Mouse (Mus musculus) right cerebral cortex, postnatal 14 days (tissue): Measurements from ENCODE around the gene Lima1.

Experiments used
- DNase-seq: peaks from one replicate; pipeline ENCODE4 v3.0.0; 2022

The Lima1 gene

GRCm38 (mm10) chr15:99731678-99732077 lies 143.6 kb downstream of the Lima1 start:
- DNase-seq: no peak

DNA sequence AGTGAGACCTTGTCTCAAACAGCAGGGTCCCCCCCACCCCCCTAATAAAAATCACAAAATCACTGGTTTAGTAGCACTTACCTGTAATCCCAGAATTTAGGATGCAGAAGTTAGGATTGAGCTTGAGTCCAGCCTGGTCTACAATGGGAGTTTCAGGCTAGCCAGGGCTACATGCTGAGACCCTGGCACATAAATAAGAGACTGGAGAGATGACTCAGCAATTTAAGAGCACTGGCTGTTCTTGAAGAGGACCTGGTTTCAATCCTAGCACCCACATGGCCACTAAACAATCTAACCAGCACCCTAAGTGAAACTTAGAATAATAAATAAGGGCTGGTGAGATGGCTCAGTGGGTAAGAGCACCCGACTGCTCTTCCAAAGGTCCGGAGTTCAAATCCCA lies 144.1 kb downstream of the Lima1 start:
- DNase-seq: no peak

GRCm38 (mm10) chr15:99729056-99729783 lies 146.0 kb downstream of the Lima1 start:
- DNase-seq: no peak
